Mouse (Mus musculus) cerebellum, postnatal 4 days (tissue): ENCODE data around the gene Cul4b.
"Not testable (repeated sequence)": the region's sequence is repeated elsewhere in the genome, so short reads cannot be mapped to it uniquely, and the experiment has no call there.

Experiments used
- DNase-seq, 2 experiments: peaks; one replicate each; pipeline ENCODE4 v3.0.0; 2022; ENCODE audit warnings: low spot score in 2 of 2, mixed read lengths in 1 of 2

Cul4b gene

DNA sequence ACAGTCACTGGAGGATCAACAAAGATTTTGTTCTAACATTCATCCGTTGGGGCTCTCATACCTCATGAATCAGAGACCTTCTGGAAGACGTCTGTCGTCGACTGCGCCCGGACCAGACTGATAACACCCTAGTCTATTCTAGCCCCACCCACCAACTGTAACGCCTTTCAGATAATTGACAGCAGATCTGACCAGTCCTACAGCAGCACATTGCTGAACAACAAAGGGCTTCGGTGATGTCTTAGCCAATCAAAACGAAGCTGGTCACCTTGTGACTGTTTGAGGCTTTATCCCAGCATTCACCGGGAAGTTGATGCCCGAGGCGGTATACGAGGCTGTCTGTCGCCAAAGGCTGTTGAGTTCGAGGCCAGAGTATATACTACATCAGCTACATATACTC, at the start of gene Cul4b:
TSS of gene Cul4b (minus strand) at position 119 of the 400 bp plus-strand sequence.
- DNase-seq: no peak

GRCm38 (mm10) chrX:38600995-38601369, 25.0 kb upstream of the Cul4b start:
- DNase-seq: peak in 1 of 2 experiments; percentile 1

DNA sequence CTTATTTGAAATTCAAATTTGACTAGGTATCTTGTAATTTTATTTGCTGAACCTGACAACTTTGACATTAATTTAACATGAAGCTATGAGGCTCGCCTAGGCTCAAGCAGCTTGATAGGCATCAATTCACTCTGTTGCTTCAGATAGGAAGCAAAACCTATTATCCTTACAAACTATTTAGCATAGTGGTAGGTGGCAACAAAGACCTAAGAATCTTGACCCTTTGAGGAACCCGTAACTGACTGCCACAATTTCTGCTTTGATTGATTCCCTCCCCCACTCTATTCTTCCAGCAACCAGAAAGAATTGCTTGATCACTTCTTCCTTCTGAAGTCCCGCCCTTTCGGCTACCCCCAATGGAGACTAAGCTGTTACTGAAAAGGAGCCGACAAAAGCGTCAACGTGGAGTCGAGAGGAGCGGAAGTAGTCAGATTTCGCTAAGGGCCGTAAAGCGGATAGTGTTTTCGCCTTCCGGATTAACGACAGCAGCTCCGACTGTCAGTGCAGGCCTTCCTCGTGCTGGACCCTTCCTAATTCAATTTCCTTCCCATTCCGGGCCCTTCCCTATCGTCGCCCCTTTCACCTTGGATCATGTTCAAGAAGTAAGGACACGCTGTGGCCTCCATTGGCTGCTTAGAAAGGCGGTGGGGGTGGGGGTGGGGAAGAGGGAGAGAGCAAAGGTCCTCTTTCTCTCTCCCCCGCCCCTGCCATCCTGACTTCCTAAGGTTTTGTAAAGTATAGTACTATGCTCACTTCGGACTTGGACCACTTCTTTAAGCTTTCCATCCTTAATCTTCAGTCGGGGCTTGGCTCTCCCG, 24.4 kb upstream of the Cul4b start, which contains the start of gene Mcts1:
TSS of gene Mcts1 (plus strand) at position 402 of the 818 bp plus-strand sequence.
- peak in 1 of 2 experiments; percentile 59 for DNase-seq

DNA sequence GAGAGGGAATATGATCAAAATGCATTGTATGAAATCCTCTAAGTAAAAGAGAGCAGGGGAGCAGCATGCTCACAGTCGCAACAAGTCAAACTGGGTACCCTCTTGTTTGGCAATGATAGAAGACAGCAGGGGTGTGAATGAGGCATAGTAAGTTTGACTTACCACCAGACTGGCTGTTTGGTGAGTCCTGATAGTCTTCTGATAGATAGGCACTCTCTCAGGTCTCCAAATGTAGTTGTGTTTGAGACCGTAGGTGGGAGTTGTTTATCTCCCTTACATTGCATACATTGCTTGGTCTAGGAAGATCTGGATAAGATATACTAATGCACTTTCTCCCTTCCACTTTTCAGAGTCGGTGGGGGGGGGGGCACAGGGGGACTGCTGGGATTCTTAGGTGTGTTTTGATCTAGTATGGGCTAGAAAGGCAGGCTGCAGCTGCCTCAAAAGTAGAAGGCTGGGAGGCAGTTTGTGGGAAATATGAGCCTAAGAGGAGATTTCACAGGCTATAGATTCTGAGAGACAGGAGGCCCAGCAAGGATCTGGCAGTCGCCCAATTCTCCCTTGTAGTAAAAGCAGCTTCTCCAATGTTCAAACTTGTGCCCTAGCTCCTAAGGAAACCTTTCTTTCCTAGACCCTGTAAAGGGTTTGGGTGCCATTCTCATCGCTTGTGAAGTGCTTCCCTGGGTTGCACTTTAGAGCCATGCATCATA, 17.3 kb upstream of the Cul4b start:
- peak in 1 of 2 experiments; percentile 1 for DNase-seq

DNA sequence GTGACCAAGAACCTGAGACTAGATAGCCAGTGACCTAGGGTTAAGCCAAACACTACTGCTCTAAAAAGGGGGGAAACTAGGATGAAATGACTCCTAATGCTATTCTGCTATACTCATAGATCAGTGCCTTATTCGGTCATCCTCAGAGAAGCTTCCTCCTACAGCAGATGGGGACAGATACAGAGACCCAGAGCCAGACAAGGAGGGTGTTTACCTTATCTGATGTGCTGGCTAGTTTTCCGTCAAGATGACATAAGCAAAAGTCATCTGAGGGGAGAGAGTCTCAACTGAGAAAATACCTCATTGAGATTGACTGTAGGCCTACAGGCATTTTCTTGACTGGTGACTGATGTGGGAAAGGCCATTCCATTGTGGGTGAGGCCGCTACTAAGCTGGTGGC, 15.8 kb upstream of the Cul4b start:
- DNase-seq: no peak

DNA sequence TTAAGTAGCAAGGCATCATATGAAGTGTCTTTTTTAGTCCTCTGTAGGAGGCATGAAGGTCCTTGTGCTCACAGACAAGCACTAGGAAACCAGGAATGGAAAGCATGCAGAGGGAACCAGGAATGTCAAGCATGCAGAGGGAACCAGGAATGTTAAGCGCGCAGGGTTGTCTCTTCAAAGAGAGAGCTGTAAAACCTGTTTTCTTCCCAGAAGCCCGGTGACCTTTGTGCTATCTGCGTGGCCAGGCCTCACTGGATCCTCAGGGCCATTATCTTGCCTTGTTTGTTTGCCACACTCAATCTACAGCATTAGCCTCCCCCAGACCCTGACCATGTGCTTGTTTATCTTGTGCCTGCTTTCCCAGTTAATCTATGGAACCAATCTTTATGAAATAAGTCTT, 13.8 kb upstream of the Cul4b start:
- no peak for DNase-seq

- no peak for DNase-seq
These were observed 7.3 kb upstream of the Cul4b start for GRCm38 (mm10) chrX:38583261-38583660.

- no peak for DNase-seq
These were observed 5.1 kb upstream of the Cul4b start for GRCm38 (mm10) chrX:38581140-38581539.

GRCm38 (mm10) chrX:38566521-38567205, 9.3 kb downstream of the Cul4b start:
- DNase-seq: no peak

- DNase-seq: no peak
These were observed 10.8 kb downstream of the Cul4b start for GRCm38 (mm10) chrX:38565176-38565542.

DNA sequence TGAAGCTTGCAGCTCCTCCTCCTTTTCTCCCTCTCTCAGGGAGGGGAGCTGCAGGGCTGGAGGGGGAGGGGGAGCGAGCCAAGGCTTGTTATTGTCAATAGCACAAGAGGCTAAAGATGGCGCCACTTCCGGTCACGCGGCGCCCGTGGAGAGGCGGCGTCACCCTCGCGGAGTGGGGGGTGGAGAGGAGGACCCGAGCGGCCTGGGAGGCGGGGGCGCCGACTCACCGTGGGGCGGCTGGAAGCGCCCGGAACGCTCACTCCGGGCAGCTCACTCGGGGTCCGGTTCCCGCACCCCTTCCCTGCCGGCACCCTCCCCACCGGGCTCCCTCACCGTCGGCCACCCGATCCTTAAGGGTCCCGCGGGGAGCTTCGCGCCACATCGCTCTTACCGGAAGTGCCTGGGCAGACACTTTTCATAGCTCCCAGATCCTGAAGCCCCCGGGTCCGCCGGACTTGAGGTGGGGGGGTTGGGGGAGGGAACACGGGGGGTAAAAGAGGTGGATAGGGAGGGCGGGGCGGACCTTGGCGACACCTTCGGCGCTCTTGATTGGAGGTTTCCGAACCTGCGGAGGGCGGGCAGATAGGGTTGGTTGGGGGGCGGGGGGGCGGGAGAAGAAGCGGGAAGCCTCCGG, 11.3 kb downstream of the Cul4b start:
- peak; percentile 48 to 78 for DNase-seq

DNA sequence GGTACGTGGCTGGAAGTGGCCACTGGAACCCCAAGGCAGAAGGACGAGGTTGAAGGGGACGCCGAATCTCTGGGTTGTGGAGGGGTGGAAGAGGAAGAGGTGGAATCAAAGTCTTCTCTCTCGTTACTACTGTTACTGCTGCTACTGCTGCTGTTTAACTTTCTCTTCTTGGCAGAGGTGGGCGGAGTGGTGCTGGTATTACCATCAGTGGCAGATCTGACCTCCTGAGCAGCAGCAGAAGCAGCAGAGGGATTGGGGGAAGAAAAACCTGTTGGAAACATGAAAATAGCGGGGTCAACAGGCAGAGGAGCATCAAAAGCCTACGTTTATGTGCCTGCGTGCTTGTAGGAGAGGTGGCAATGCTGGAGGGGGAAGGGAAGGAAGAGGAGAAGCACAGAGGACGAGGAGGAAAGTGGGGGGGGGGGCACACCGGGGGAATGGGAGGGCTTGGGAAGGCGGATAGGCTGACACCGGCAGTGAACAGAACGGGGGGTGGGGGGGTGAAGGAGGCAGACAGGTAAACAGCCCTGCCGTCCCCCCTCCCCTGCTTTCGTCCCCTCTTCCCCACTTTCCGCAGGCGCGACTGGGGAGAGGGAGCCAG, 12.0 kb downstream of the Cul4b start:
- peak in 1 of 2 experiments; percentile 3 for DNase-seq

DNA sequence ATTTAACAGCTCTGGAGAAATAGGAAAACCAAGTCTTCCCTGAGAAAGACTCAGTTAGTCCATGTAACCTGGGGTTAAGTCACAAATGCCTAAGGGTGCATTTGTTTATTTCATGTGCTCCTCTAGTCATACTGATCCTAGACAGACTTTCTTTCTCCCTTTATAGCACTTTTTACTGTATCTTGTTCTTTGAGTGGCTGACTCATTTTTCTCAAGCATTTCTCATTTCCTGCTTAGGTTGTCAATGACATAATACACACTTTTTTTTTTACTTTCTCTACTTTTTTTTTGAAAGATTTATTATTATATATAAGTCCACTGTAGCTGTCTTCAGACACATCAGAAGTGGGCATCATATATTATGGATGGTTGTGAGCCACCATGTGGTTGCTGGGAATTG, 22.7 kb downstream of the Cul4b start:
- DNase-seq: no peak

GRCm38 (mm10) chrX:38514556-38514955, 61.4 kb downstream of the Cul4b start:
- peak in 1 of 2 experiments; percentile 32 for DNase-seq

DNA sequence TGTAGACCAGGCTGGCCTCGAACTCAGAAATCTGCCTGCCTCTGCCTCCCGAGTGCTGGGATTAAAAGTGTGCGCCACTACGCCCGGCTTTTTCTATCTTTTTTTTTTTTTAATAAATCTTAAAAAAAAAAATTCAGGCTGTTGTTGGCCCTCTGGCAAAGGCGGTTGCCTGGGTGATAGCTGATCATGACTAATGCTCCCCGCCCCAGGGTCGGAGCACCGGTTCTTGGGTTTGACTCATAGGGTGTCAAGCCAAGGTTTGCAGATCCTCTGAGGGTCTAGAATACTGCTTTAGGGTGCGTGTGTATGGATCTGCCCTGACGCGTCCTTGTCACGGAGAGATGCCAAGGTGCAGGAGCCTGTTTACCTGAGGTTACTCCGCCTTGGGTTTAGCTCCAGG, 71.2 kb downstream of the Cul4b start:
- DNase-seq: no peak

GRCm38 (mm10) chrX:38502182-38502581, 73.8 kb downstream of the Cul4b start:
- DNase-seq: not testable (repeated sequence)

DNA sequence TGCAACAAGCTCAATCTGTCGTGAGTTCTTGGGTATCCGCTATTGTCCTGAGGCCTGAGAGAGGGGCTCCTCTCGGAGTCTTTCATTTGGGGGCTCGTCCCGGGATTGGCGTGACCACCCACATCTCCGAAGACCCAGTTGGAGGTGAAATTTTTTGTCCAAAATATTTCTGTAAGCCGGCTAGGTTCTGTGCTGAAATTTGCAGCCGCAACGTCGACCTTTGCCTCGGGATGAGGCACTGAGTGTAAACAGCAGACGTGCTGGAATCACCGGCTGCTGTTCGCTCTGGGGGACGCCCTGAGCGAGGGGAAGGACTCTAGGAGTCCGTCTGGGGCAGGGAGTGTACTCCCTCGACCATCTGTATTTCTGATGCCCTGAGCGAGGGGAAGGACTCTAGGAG, 90.5 kb downstream of the Cul4b start:
- DNase-seq: not testable (repeated sequence)
